Mouse (Mus musculus) adrenal gland, postnatal 25 days (tissue): Measurements from ENCODE around the gene Vps54. TPM values are rescaled to one million over a fixed set of nuclear protein-coding genes. Genes with fewer than 3 reads are reported as not detected.

Experiments used
- DNase-seq: peaks from one replicate; pipeline ENCODE4 v3.0.0; 2021; ENCODE audit warnings: mixed read lengths
- microRNA-seq, 2 experiments: library from miRNA; unstranded; fragments of <30 nt; microRNA quantifications; one replicate each; pipeline ENCODE4 v1.2.0; 2021
- total RNA-seq: library from RNA; stranded (reverse); gene quantifications from 2 replicates; pipeline ENCODE4 v1.2.3, GENCODE M21; 2021

Vps54 gene
- total RNA-seq, 1 experiment from 2014 or later = 38.1 TPM

DNA sequence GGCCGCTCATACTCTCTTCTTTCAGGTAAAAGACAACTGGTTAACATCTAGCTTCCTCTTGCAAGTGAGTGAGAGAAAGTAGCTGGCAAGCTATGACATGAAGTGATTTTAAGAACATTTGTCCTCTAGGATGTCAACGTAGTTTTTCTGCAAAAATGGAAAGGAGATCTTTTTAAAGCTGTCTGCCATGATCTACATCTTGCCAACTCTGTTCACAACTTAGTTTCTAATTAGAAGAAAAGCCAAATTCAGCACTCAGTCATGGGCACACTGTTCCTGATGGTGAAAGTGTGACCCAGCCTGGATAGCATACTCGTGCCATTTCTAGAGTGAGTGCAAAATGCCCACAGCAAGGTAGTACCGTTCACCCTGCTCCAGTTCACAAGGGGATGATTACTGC is 100.0 kb downstream of the Vps54 start:
- no peak for DNase-seq

DNA sequence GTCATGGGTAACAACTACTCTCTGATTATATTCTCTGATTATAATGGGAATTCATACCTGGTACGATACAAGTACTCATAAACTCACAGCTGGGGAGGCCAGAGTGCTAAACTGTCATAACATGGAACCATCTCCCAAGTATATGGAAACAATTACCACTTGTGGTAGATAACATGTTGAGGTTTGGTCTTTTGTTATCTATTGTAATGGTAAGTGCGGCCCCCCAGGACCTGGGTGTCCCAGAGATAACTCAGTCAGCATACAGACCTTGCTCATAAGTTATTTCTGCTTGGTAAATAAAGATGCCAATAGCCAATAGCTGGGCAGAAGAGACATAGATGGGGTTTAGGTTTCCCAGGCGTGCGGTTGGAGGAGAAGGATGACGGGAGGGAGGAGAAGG is 104.4 kb downstream of the Vps54 start:
- DNase-seq = no peak

DNA sequence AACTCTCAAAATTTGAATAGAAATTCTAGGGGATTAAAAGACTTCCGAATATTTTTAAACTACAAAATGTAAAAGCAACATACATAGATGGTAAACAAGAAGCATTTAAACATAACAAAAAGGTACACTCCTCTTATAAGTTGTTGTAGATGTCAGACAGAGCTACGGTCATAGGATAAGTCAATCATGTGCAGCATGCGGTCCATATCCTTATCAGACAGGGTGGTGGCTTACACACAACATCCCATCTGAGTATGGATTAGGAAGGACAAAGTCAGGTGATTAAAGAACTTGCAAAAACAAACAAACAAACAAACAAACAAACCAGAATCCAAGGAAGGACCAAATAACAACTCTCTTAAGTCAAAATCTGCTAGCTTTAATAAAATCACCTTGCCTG is 106.9 kb downstream of the Vps54 start:
- no peak for DNase-seq

DNA sequence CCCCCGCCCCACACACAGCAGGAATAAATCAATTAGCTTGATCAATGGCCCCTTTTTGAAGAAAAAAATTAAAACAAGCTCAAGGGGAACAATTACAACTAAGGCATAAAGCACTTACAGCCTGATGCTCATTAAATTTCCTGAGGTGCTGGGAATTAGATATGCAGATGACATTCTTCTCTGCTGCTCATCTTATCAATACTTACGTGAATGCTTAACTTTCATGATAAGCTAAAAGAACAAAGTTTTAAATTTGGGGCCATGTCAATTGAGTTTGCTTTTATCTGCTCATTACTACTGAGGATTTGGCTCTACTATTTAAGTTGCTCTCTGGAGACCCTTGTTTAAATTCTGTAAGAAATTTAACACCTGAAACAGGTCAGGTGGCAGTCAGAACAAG is 109.8 kb downstream of the Vps54 start:
- DNase-seq = no peak

DNA sequence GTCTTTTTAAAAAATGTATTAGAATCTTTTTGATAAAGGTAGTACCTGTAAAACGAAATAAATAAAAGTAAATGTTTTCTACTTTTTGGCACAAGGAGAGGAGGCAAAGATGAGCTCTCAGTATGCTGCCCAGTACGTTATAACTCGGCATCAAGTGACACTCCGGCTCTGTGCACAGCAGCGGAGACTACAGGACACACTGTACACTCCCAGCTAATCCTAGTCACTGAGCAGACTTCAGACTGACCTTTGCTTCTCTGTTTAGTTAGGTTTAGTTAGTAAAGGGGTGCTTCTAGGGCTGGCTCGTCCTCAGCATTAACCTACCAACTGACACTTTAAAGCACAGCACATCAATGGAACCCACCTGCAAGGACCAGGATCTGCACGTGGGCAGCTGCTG is 112.2 kb downstream of the Vps54 start:
- no peak for DNase-seq

DNA sequence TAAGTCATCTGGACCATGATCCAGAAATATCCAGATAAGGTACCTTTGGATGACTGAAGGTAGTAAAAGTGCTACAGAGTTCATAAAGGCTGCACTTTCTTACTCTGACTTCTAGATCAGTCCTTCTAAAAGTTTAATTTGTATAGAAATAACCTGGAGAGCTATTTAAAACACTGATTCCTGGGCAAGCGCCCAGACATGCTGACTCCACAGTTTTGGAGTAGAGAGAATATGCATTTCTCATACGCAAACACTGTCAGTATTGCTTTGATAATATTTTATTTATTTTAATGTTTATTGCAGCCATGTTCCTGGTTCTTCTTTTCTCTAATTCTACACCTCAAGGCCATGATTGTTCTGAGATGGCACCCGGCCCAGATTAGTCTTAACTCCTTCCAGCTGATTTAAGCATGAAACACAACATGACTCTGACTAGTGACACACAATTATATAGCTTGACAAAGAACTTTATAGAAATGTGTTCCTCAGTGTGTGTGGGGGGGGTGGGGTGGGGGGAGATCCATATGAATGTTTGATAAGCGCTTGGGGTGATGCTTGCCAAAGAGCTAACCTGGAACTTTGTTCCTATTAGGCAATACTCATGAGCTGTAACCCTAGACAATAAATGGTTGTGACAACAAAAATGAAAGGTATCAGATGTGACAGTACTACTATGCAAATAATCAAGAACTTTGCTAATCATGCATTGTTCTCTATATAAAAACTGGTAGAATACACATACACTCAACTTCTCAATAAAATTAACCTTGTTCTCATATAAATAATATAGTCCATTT is 124.3 kb downstream of the Vps54 start:
- DNase-seq = peak; percentile 44

DNA sequence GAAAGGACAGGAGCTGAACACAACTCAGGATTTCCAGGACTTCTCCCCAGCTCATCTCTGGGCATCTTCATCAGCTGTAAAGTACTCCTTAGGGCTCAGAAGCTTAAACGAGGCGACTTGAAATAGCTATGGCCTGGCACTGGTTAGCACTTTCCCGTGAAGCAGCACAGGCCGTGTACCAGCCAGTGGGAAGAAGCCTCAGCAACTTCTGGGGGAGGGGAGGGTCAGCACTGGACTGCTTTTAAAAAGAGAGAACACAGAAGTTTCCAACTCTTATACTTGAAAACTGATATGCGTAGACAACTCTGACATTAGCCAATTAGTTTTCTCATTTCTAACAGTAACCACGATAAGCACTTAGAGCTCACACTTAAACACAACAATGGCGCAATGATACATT is 129.4 kb downstream of the Vps54 start:
- no peak for DNase-seq

DNA sequence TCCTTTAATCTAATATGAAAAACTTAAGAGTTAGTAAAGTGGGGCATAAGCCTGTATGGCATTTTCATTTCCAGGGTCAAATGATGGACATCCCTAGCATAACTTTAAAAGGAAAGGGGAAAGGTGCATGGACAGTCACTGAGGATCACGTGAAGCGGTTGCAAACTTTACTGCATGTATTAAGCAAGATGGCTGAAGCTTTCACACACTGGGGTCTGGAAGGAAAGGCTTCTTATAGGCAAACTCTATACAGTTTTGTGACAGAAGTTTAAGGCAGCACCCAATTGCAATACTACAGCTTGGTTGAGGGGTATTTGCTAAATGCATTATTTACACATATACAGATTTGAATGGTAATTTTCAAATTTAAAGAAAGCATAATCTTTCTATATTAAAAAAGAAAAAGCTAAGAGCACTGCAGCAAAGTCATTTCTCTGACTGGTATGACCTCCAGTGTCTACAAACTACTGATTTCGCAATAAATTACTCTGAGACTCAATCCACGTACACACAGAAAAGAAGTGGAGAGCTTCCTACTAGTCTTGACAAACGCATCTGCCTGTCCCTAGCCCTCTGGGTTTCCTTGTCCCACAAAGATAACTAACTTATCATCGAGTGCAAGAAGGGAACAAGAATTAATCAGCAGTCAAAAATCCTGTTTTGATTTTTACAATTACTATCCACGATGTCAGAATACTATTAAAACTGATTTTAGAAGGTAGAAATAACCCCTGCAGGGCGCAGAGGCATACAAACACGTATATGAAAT is 130.4 kb downstream of the Vps54 start:
- DNase-seq = no peak

DNA sequence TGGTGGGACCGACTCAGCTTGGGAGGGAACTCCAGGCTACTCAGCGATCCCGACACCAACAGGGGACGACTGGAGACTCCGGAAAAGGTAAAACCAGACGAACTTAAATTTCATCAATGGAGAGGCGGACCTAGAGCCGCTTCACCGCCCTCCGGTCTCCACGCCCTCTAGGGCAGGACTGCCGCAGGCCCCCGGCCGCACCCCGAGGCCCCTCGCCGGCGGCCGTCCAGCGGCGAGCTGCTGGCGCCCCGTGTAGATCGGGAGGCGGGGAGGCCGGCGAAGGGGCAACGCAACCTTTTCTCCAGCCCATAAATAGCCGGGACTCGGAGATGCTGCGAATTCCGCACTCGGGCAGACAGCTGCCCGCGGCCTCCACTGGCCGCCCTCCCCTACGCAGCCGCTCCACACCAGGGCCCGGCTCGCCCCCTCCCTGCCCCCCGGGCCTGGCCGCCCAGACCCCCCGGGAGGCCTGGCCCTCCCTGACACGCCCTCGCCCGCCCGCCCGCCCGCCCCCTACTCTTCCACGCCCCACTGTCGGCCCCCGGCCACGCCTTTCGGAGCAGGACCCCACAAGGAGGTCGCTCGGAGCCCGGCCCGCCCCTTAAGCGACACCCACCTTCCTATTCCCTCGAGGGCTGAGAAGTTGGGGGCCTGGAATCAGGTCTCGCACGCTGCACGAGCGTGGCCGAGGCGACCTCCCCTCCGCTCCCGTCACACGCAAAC is 131.5 kb downstream of the Vps54 start:
- peak; percentile 84 for DNase-seq

Small RNA genes within 50 kb of the gene (microRNA-seq; reads per million reads assigned to microRNA genes)
- gene Mir1933 = 0 reads per million in 2 experiments

Other genes with a start within 250 kb of the Vps54 start
- 18.0 and 19.0 TPM in 2 replicates for gene Peli1, start 148.0 kb upstream of the Vps54 start, total RNA-seq
- gene Ugp2, start 131.9 kb downstream of the Vps54 start, total RNA-seq = 84.2 and 86.7 TPM in 2 replicates